Mouse (Mus musculus): ENCODE measurements around the gene Cox19. TPM values are rescaled to one million over a fixed set of nuclear protein-coding genes. Genes with fewer than 3 reads are reported as not detected.

Cox19 gene
- polyA plus RNA-seq, 1 experiment, result 61.9 TPM

DNA sequence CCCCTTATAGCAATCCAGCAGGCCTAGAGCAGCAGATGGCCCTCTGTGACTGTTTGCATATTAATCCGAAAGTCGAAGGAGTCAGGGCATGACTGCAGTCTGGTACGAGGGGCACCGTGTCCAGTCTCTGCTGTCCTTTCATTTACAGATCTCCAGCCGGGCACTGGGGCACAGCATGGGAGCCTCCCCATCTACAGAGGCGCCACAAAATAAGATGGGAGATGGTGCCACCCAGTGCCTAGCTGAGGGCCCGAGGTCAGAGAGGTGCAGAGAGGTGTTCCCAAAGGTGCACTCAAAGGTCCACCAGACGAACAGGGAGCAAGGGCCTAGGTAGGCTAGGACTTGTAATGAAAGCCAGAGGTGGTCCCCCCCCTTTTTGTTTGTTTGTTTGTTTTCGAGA, 32.0 kb upstream of the Cox19 start:
- no peak for TF ChIP-seq CTCF (IDR thresholded peaks at IDR 0.05; ENCODE audit: insufficient read depth, low read length)
- no peak for DNase-seq
- peak overlapping the region; percentile 34 for H3K4me3 ChIP-seq (replicated peaks; ENCODE audit: extremely low read depth, low read depth, low read length)
- 52% methylated on average over 9 of the region's 9 CpGs for WGBS
- peaks cover 70% of the 10 kb centered on the region for H3K4me1 ChIP-seq (ENCODE audit: control insufficient read depth, insufficient read depth, low read length)

DNA sequence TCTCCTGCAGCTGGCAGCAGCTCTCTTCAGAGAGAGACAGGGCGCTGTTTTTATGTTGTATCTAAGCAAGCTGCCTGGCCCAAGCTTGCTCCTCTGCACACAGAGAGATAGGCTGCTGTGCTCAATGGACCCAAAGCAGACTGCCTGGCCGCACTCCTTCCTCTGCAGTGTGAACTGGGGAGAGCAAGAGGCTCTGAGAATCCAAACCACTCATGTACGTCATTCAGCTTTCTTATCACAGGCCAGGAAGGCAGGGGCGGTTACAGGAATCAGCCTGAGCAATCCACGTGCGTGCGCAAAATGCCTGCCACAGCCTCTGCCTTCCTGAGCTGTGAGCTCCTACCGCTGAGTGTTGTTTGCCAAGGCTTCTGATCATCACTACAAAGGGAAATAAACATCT, 31.5 kb upstream of the Cox19 start:
- TF ChIP-seq POLR2A (IDR thresholded peaks at IDR 0.05; ENCODE audit: borderline replicate concordance, extremely low read depth, low read depth, low read length) (peak; percentile 97), CTCF (IDR thresholded peaks at IDR 0.05; ENCODE audit: insufficient read depth, low read length) (no peak)
- Histone ChIP-seq H3K4me3 (replicated peaks; ENCODE audit: extremely low read depth, low read depth, low read length) (peak overlapping the region; percentile 26), H3K4me1 (ENCODE audit: control insufficient read depth, insufficient read depth, low read length) (peaks cover 72% of the 10 kb centered on the region)
- DNase-seq, result peak; percentile 70
- WGBS, result 8% methylated on average over 8 of the region's 8 CpGs

DNA sequence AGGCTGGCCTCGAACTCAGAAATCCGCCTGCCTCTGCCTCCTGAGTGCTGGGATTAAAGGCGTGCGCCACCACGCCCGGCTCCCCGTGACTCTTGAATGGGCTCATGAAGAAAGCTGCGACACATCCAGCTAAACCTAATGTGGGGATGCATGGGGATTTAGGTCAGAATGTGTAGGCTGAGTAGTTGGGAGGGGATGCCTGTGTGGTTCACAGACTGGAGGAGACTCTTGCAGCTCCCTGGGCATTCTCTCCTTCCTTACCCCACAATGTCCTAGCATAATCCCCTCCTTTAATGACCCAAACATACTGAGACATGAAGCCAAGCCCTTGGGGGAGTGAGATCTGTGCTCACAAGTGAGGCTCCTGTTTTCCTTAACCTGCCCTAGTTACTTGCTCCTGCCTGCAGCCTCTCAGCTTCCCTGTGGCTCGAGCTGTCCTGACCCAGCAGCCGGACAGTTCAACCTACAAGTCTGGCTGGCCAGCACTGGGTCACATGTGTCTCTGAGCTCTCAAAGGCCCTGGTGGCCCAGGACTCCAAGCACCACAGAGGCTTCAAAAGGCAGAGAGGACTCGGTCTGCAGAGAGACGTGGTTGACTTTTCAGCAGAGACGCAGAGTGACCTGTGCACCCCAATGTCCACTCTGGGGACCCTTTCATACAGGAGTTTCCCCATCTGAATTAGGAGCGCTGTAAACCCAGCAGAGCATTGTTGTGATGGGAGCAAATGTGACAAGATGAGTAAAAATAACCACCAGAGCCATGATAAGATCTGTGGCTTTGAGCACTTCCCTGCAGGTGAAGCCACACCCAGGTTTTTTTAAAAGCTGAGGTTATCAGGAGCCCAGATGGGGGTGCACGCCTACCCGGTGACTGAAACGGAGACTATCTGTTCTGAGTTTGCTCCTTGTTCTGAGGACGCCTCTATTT, 30.6 kb upstream of the Cox19 start:
- 33% methylated on average over 18 of the region's 18 CpGs for WGBS
- peaks cover 75% of the 10 kb centered on the region for H3K4me1 ChIP-seq (ENCODE audit: control insufficient read depth, insufficient read depth, low read length)
- no peak for DNase-seq
- peak overlapping the region; percentile 32 for H3K4me3 ChIP-seq (replicated peaks; ENCODE audit: extremely low read depth, low read depth, low read length)
- TF ChIP-seq POLR2A (IDR thresholded peaks at IDR 0.05; ENCODE audit: borderline replicate concordance, extremely low read depth, low read depth, low read length), result peak; percentile 46; the same call in 1 of the 2 replicates
- TF ChIP-seq CTCF (IDR thresholded peaks at IDR 0.05; ENCODE audit: insufficient read depth, low read length), result no peak

DNA sequence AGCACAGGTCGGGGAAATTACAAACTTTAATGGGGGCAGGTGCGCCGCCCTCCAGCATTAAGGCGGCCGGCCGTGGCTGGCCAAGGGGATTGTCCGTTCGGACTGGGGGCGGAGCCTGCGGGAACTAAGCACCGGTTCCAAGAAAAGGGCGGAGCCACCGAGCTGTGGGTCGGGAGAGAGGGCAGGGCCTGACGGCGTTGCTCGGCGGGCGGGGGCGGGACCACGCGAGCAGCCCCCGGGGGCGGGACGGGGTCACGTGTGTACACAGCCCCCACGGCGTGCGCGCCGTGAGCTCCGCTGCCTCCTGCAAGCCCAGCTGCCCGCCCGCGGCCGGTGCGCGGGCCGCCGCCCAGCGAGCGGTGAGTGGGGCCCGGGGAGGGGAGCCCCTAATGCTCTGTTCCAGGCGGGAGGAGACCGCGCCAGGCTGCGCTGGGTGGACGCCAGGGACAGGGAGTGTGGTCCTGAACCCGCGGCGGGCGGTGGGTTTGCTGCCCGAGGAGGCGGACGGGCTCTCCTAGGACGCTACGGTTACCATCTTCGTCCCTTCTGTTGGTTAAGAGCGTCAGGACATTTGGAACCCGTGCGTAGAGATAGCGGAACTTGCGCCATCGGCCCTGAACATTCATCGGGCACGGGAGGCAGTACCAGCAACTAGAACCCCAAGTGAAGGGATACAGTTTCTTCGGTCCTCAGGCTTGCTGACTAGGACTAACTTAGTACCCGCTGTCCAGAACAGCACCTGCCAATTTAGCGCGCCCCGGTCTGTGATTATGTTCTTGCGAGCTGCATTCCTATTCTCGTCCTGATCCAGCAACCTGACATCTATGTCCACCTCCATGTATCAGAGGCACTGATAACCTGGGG, 29.4 kb upstream of the Cox19 start:
- DNase-seq, result peak; percentile 97
- TF ChIP-seq CTCF (IDR thresholded peaks at IDR 0.05; ENCODE audit: insufficient read depth, low read length) (no peak), POLR2A (IDR thresholded peaks at IDR 0.05; ENCODE audit: borderline replicate concordance, extremely low read depth, low read depth, low read length) (peak; percentile 52)
- Histone ChIP-seq H3K4me1 (ENCODE audit: control insufficient read depth, insufficient read depth, low read length) (peaks cover 72% of the 10 kb centered on the region), H3K4me3 (replicated peaks; ENCODE audit: extremely low read depth, low read depth, low read length) (peak overlapping the region; percentile 81)
- WGBS, result 1% methylated on average over 70 of the region's 73 CpGs

DNA sequence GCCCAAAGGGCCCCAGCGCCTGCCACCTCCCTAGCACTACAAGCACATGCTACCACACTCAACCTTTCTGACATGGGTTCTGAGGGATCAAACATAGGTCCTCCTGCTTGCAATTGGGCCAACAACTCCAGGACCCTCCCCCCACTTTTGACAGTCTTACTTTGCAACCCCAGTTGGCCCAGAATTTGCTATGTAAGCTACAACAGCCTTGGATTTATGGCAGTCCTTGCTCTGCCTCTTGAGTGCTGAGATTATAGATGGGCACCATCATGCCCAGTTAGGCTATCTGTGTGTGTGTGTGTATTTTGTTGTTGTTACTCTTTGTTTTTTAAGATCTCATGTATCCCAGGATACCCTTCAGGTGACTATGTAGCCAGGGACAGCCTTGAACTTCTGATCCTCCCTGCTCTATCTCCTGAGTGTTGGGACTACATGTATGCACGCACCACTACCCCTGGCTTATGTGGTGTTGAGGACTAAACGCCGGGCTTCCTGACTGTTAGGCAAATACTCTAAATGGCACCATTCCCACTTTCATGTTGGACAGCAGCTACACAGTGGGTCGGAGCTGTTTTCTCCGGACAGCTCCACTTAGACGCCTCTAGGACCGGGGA, 28.7 kb upstream of the Cox19 start:
- H3K4me1 ChIP-seq (ENCODE audit: control insufficient read depth, insufficient read depth, low read length), result peaks cover 65% of the 10 kb centered on the region
- 12% methylated on average over 8 of the region's 8 CpGs for whole genome bisulfite sequencing
- TF ChIP-seq POLR2A (IDR thresholded peaks at IDR 0.05; ENCODE audit: borderline replicate concordance, extremely low read depth, low read depth, low read length), result no peak
- no peak for TF ChIP-seq CTCF (IDR thresholded peaks at IDR 0.05; ENCODE audit: insufficient read depth, low read length)
- DNase-seq, result no peak
- H3K4me3 ChIP-seq (replicated peaks; ENCODE audit: extremely low read depth, low read depth, low read length), result peak overlapping the region; percentile 42

DNA sequence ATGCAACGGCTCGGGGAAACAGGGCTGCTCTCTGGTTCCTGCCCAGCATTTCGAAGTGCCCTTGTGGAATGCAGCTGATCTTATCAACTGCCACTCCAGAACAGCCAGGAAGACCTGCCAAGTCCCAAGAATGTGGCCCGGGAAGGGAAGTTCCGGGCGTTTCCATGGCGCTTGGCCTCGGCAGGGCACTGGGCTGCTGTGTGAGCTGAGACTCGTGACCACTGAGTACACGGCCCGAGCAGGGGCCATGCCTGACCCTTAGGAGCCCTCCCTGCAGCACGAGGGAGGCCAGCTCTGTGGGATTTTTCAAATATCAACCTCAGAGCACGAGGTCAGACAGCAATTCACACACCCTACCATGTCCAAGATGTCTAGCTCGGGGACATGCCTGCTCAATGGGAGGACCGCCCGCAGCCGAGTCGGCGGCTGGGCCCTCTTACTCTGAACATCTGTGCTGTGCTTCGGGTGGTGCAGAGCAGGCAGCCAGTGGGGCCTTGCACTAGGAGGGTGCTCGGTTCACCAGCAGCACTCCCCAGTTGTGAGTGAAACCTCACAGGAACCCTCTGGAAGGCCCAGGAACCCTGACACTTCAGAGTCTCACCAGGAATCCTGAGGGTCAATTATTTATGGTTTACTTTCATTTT, 27.9 kb upstream of the Cox19 start:
- Histone ChIP-seq H3K4me1 (ENCODE audit: control insufficient read depth, insufficient read depth, low read length) (peaks cover 58% of the 10 kb centered on the region), H3K4me3 (replicated peaks; ENCODE audit: extremely low read depth, low read depth, low read length) (no peak overlapping the region)
- 6% methylated on average over 21 of the region's 21 CpGs for WGBS
- peak; percentile 89 for DNase-seq
- TF ChIP-seq CTCF (IDR thresholded peaks at IDR 0.05; ENCODE audit: insufficient read depth, low read length) (no peak), POLR2A (IDR thresholded peaks at IDR 0.05; ENCODE audit: borderline replicate concordance, extremely low read depth, low read depth, low read length) (peak; percentile 40; the same call in 1 of the 2 replicates)

DNA sequence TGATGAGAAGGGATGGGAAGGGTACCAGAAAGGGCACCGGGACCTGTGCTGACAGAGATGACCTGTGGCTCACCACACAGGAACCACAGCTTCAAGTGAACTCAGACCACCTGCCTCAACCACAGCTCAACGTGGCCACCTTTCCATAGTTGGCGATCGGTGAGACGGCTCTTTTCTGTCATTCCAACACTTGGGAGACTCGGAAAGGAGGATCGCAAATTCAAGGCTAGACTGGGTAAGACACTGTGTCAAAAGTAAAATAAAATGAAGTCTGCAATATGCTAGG, 27.0 kb upstream of the Cox19 start:
- TF ChIP-seq CTCF (IDR thresholded peaks at IDR 0.05; ENCODE audit: insufficient read depth, low read length) (no peak), POLR2A (IDR thresholded peaks at IDR 0.05; ENCODE audit: borderline replicate concordance, extremely low read depth, low read depth, low read length) (no peak)

DNA sequence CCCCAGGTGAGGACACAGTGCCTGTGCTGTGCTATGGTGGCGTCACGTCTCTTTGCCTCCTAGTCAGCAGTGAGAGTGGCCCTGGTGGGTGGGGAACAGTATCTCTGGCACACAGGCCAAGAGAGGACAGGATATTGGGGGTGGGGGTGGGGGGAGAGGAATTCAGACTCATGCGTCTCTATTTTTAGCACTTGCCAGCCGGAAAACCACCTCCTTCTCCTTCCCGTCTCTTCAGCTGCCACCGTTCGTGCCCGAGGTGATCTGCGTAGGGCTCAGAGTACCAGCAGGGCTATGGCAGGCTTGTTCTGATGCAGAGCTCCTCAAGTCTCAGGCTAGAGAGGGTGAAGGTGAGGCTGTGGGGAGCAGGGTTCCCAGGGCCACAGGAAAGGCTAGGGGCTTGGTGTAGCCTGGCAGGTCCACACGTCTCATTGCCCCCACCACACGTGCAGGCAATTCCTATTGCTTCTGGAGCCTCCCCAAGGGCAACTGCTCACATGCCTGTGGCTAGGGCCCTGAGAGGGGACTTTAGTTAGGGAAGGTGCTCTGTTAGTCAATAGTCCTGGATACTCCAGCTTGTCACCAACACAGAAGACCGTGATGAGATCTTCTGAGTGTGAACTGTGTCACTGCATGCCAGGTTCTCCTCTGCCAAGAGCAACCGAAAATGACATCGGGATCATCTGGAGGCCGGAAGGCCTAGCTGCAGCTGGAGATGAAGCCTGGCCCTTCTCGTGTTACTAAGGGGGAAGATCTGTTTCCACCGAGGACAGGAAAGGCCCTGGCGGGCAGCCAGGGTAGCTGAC, 26.5 kb upstream of the Cox19 start, which contains the start of gene Gpr146:
TSS of gene Gpr146 (plus strand) at position 230 of the 803 bp plus-strand sequence.
- TF ChIP-seq CTCF (IDR thresholded peaks at IDR 0.05; ENCODE audit: insufficient read depth, low read length) (no peak), POLR2A (IDR thresholded peaks at IDR 0.05; ENCODE audit: borderline replicate concordance, extremely low read depth, low read depth, low read length) (0 out of 2 replicates have a peak, but pooled peaks have one; percentile 59)
- WGBS, result 15% methylated on average over 18 of the region's 18 CpGs
- Histone ChIP-seq H3K4me1 (ENCODE audit: control insufficient read depth, insufficient read depth, low read length) (peaks cover 52% of the 10 kb centered on the region), H3K4me3 (replicated peaks; ENCODE audit: extremely low read depth, low read depth, low read length) (no peak within 1 kb of the TSS)
- peak; percentile 72 for DNase-seq

More for the DNA sequence above, 27.0 kb upstream of the Cox19 start:
- Histone ChIP-seq H3K4me3 (replicated peaks; ENCODE audit: extremely low read depth, low read depth, low read length) (no peak overlapping the region), H3K4me1 (ENCODE audit: control insufficient read depth, insufficient read depth, low read length) (peaks cover 50% of the 10 kb centered on the region)
- 36% methylated on average over 7 of the region's 7 CpGs for WGBS
- DNase-seq, result no peak

Data from lung, adult 2 months (tissue).